Mouse (Mus musculus) testis, adult 2 months (tissue): ENCODE data around the gene Fgfr1op. TPM values are rescaled to one million over a fixed set of nuclear protein-coding genes. Genes with fewer than 3 reads are reported as not detected.
A peak's percentile ranks its signal among the peaks of the same experiment; 100 is the strongest.
"Not testable (repeated sequence)": the region's sequence is repeated elsewhere in the genome, so short reads cannot be mapped to it uniquely, and the experiment has no call there.

ENCODE experiments used
- H3K27ac ChIP-seq: fragments of 200-500 bp; 2 replicates; pipeline ENCODE4 v1.5.1; 2012; ENCODE audit warnings: low read depth, low read length; ENCODE audit not compliant: control insufficient read depth, insufficient read depth
- H3K27me3 ChIP-seq: fragments of 200-500 bp; 2 replicates; pipeline ENCODE4 v1.6.1; 2012; ENCODE audit warnings: mild to moderate bottlenecking, low read length, moderate library complexity; ENCODE audit not compliant: control insufficient read depth, insufficient read depth
- H3K36me3 ChIP-seq: fragments of 200-500 bp; 2 replicates; pipeline ENCODE4 v1.6.1; 2012; ENCODE audit warnings: mild to moderate bottlenecking, low read length; ENCODE audit not compliant: control insufficient read depth, insufficient read depth
- H3K4me1 ChIP-seq: fragments of 200-500 bp; 2 replicates; pipeline ENCODE4 v1.6.1; 2012; ENCODE audit warnings: low read length; ENCODE audit not compliant: control insufficient read depth, insufficient read depth
- H3K4me3 ChIP-seq: fragments of 200-500 bp; 2 replicates; pipeline ENCODE4 v1.5.1; 2012; ENCODE audit warnings: low read depth, mild to moderate bottlenecking, low read length, moderate library complexity, mixed read lengths; ENCODE audit not compliant: control insufficient read depth
- POLR2A ChIP-seq: fragments of 200-500 bp; IDR thresholded peaks from 2 replicates; pipeline ENCODE4 v1.6.1; 2012; ENCODE audit warnings: low read depth, mild to moderate bottlenecking, inconsistent platforms, low read length, moderate library complexity; ENCODE audit not compliant: control insufficient read depth
- polyA plus RNA-seq: library from polyadenylated mRNA; depleted of rRNA; stranded (reverse); fragments of >200 nt; gene quantifications from 2 replicates; pipeline ENCODE4 v1.2.3, GENCODE M21; 2012

The Fgfr1op gene
- polyA plus RNA-seq, 1 experiment: 28.2 TPM

- not testable (repeated sequence) for H3K27me3 ChIP-seq, H3K27ac ChIP-seq, H3K4me1 ChIP-seq, H3K36me3 ChIP-seq
- peak overlapping the region; percentile 81; the same call in 1 of the 2 replicates for H3K4me3 ChIP-seq
These were observed 18.4 kb upstream of the Fgfr1op start for GRCm38 (mm10) chr17:8146931-8147330.

- TF ChIP-seq POLR2A: peak; percentile 42; the same call in 1 of the 2 replicates
These were observed 17.6 kb upstream of the Fgfr1op start, which contains the start of the genes Gm49673 and Rnaset2a for GRCm38 (mm10) chr17:8147439-8148316. Gene Gm49673, minus strand, starts transcription at chr17:8147788. Gene Rnaset2a, minus strand, starts transcription at chr17:8148097.

GRCm38 (mm10) chr17:8155010-8155409 is 10.3 kb upstream of the Fgfr1op start:
- H3K4me3 ChIP-seq, H3K27me3 ChIP-seq, H3K4me1 ChIP-seq, H3K36me3 ChIP-seq, H3K27ac ChIP-seq: not testable (repeated sequence)

More at GRCm38 (mm10) chr17:8147439-8148316, 17.6 kb upstream of the Fgfr1op start, which contains the start of the genes Gm49673 and Rnaset2a:
- H3K4me1 ChIP-seq, H3K36me3 ChIP-seq, H3K27me3 ChIP-seq: not testable (repeated sequence)
- Histone ChIP-seq H3K27ac (peak within 1 kb of the TSS; percentile 49; the same call in 1 of the 2 replicates), H3K4me3 (peak within 1 kb of the TSS; percentile 81)

- H3K27me3 ChIP-seq, H3K4me3 ChIP-seq, H3K36me3 ChIP-seq, H3K27ac ChIP-seq, H3K4me1 ChIP-seq: not testable (repeated sequence)
These were observed 9.3 kb upstream of the Fgfr1op start for GRCm38 (mm10) chr17:8155982-8156381.

GRCm38 (mm10) chr17:8158627-8159026 is 6.7 kb upstream of the Fgfr1op start:
- not testable (repeated sequence) for H3K27me3 ChIP-seq, H3K4me3 ChIP-seq, H3K36me3 ChIP-seq, H3K27ac ChIP-seq, H3K4me1 ChIP-seq

- H3K4me1 ChIP-seq, H3K36me3 ChIP-seq, H3K4me3 ChIP-seq, H3K27me3 ChIP-seq, H3K27ac ChIP-seq: not testable (repeated sequence)
These were observed 4.3 kb upstream of the Fgfr1op start for GRCm38 (mm10) chr17:8160969-8161368.

- Histone ChIP-seq H3K4me3 (peak overlapping the region; percentile 86), H3K27ac (peak overlapping the region; percentile 93)
- H3K27me3 ChIP-seq, H3K4me1 ChIP-seq, H3K36me3 ChIP-seq: not testable (repeated sequence)
These were observed 276 bp downstream of the Fgfr1op start for GRCm38 (mm10) chr17:8165608-8165945.

- H3K36me3 ChIP-seq, H3K27me3 ChIP-seq, H3K4me1 ChIP-seq: not testable (repeated sequence)
- Histone ChIP-seq H3K4me3 (peak overlapping the region; percentile 86; the same call in 1 of the 2 replicates), H3K27ac (peak overlapping the region; percentile 67)
These were observed 676 bp downstream of the Fgfr1op start for GRCm38 (mm10) chr17:8165977-8166376.

- Histone ChIP-seq H3K4me3 (peak overlapping the region; percentile 86), H3K27ac (peak overlapping the region; percentile 67; the same call in 1 of the 2 replicates)
- not testable (repeated sequence) for H3K36me3 ChIP-seq, H3K27me3 ChIP-seq, H3K4me1 ChIP-seq
These were observed 1.2 kb downstream of the Fgfr1op start for GRCm38 (mm10) chr17:8166454-8166853.

- H3K36me3 ChIP-seq: not testable (repeated sequence)
These were observed 2.1 kb downstream of the Fgfr1op start for GRCm38 (mm10) chr17:8167436-8167835.

More at GRCm38 (mm10) chr17:8167436-8167835, 2.1 kb downstream of the Fgfr1op start:
- H3K27me3 ChIP-seq, H3K27ac ChIP-seq, H3K4me1 ChIP-seq: not testable (repeated sequence)
- H3K4me3 ChIP-seq: peak overlapping the region; percentile 50
